Mouse (Mus musculus) ovary, postnatal 10 days (tissue): ENCODE measurements around the gene Smarcb1.

Source experiments
- DNase-seq: peaks from one replicate; pipeline ENCODE4 v3.0.0; 2022; ENCODE audit warnings: low spot score

Smarcb1 gene

GRCm38 (mm10) chr10:75921026-75921725, at the start of gene Smarcb1:
Smarcb1 (minus strand) TSS chr10:75921617.
- peak; percentile 91 for DNase-seq

- no peak for DNase-seq
Measured at GRCm38 (mm10) chr10:75954381-75954811, 33.0 kb upstream of the Smarcb1 start, which contains the start of gene Gm5134. Gm5134 (plus strand) TSS chr10:75954514.

GRCm38 (mm10) chr10:75951424-75952050, 30.1 kb upstream of the Smarcb1 start:
- no peak for DNase-seq

GRCm38 (mm10) chr10:75950791-75951210, 29.4 kb upstream of the Smarcb1 start:
- DNase-seq: no peak

GRCm38 (mm10) chr10:75949053-75950045, 27.9 kb upstream of the Smarcb1 start:
- DNase-seq: no peak

GRCm38 (mm10) chr10:75948079-75948478, 26.7 kb upstream of the Smarcb1 start:
- no peak for DNase-seq

- no peak for DNase-seq
Measured at GRCm38 (mm10) chr10:75945896-75946295, 24.5 kb upstream of the Smarcb1 start.

GRCm38 (mm10) chr10:75945213-75945612, 23.8 kb upstream of the Smarcb1 start:
- DNase-seq: no peak

GRCm38 (mm10) chr10:75944066-75944772, 22.8 kb upstream of the Smarcb1 start:
- DNase-seq: no peak

- no peak for DNase-seq
Measured at GRCm38 (mm10) chr10:75942736-75943477, 21.5 kb upstream of the Smarcb1 start, which contains the start of gene Vpreb3. Vpreb3 (plus strand) TSS chr10:75943057.

GRCm38 (mm10) chr10:75941042-75941824, 19.8 kb upstream of the Smarcb1 start:
- DNase-seq: no peak

- no peak for DNase-seq
Measured at GRCm38 (mm10) chr10:75940520-75940919, 19.1 kb upstream of the Smarcb1 start, which contains the start of gene Gm867. Gm867 (minus strand) TSS chr10:75940672.

GRCm38 (mm10) chr10:75939481-75940234, 18.2 kb upstream of the Smarcb1 start:
- no peak for DNase-seq

GRCm38 (mm10) chr10:75937851-75938643, 16.6 kb upstream of the Smarcb1 start:
- DNase-seq: no peak

- no peak for DNase-seq
Measured at GRCm38 (mm10) chr10:75936909-75937667, 15.7 kb upstream of the Smarcb1 start.

GRCm38 (mm10) chr10:75935680-75936541, 14.5 kb upstream of the Smarcb1 start, which contains the start of gene Mmp11:
Mmp11 (minus strand) TSS chr10:75936496.
- no peak for DNase-seq
